Mouse (Mus musculus) liver, embryonic 14.5 days (tissue): ENCODE data around the gene Apol7b.
"Not testable (repeated sequence)": the region's sequence is repeated elsewhere in the genome, so short reads cannot be mapped to it uniquely, and the experiment has no call there.

Experiments used
- CTCF ChIP-seq: IDR thresholded peaks from 2 replicates; pipeline ENCODE4 v1.5.1; 2016; ENCODE audit warnings: antibody characterized with exemption, low read depth, control low read depth
- EP300 ChIP-seq: IDR thresholded peaks from 2 replicates; pipeline ENCODE4 v1.6.1; 2016; ENCODE audit warnings: antibody characterized with exemption, low read depth

DNA sequence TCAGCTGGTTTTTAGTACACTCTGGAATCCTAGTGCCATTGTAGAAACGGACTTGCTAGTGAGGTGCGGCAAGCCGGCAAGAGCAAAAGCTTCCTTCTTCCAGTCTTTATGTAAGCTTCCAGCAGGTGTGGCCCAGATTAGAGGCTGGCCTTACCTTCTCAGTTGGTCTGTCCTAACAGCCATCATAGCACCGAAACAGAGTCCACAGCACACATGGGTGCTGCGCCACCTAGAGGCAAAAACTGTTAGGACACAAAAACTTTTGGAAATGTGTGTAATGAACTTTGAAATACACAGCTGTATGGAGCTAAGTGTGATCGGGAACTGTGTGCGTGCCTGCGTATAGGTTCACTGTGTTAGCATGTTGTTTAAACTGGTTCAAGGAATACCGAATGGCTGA, 48.3 kb downstream of the Apol7b start, which contains the start of gene Apol7a:
- peak; percentile 61 for TF ChIP-seq CTCF
- TF ChIP-seq EP300: not testable (repeated sequence)
